Mouse (Mus musculus) myocyte (in vitro differentiated cells): Measurements from ENCODE around the gene Jdp2. TPM values are rescaled to one million over a fixed set of nuclear protein-coding genes. Genes with fewer than 3 reads are reported as not detected.

ENCODE experiments used
- H3K27me3 ChIP-seq: one replicate; pipeline ENCODE4 v1.6.1; 2011; ENCODE audit not compliant: control insufficient read depth, insufficient read depth, insufficient read length
- H3K36me3 ChIP-seq: one replicate; pipeline ENCODE4 v1.6.1; 2011; ENCODE audit not compliant: control insufficient read depth, insufficient read depth
- H3K4me2 ChIP-seq: one replicate; pipeline ENCODE4 v1.6.1; 2011; ENCODE audit warnings: low read depth, control low read depth
- H3K4me3 ChIP-seq: one replicate; pipeline ENCODE4 v1.5.1; 2011; ENCODE audit warnings: mild to moderate bottlenecking, control low read depth, moderate library complexity
- H3K79me2 ChIP-seq: one replicate; pipeline ENCODE4 v1.6.1; 2011; ENCODE audit not compliant: control insufficient read depth, insufficient read depth
- H3ac ChIP-seq: one replicate; pipeline ENCODE4 v1.6.1; 2011; ENCODE audit not compliant: control insufficient read depth, insufficient read length
- CEBPB ChIP-seq: IDR thresholded peaks from 2 replicates; pipeline ENCODE4 v1.6.1; 2011; ENCODE audit warnings: mild to moderate bottlenecking, moderate library complexity; ENCODE audit not compliant: poor library complexity, insufficient read depth, severe bottlenecking
- E2F4 ChIP-seq: IDR thresholded peaks from one replicate; pipeline ENCODE4 v1.6.1; 2011; ENCODE audit warnings: mild to moderate bottlenecking, control low read depth, moderate library complexity; ENCODE audit not compliant: insufficient read depth
- MAX ChIP-seq: IDR thresholded peaks from one replicate; pipeline ENCODE4 v1.6.1; 2011; ENCODE audit warnings: low read depth, mild to moderate bottlenecking, control low read depth
- MYOD1 ChIP-seq, 3 experiments: IDR thresholded peaks; one replicate each; pipeline ENCODE4 v1.6.1; 2011; ENCODE audit warnings: control low read depth in 2 of 3, low read depth in 2 of 3, mild to moderate bottlenecking in 2 of 3, moderate library complexity in 1 of 3; ENCODE audit not compliant: insufficient read length in 2 of 3, control insufficient read depth in 1 of 3
- MYOG ChIP-seq, 3 experiments: IDR thresholded peaks; one replicate each; pipeline ENCODE4 v1.6.1; 2011; ENCODE audit warnings: control low read depth in 2 of 3, low read depth in 2 of 3, mild to moderate bottlenecking in 2 of 3; ENCODE audit not compliant: insufficient read length in 2 of 3, control insufficient read depth in 1 of 3, insufficient read depth in 1 of 3
- POLR2A ChIP-seq: IDR thresholded peaks from one replicate; pipeline ENCODE4 v1.6.1; 2011; ENCODE audit warnings: low read depth, mild to moderate bottlenecking, control low read depth, moderate library complexity; ENCODE audit not compliant: insufficient read length
- POLR2AphosphoS2 ChIP-seq: IDR thresholded peaks from one replicate; pipeline ENCODE4 v1.6.1; 2011; ENCODE audit warnings: low read depth, control low read depth; ENCODE audit not compliant: insufficient read length
- REST ChIP-seq: IDR thresholded peaks from one replicate; pipeline ENCODE4 v1.6.1; 2011; ENCODE audit warnings: mild to moderate bottlenecking, control low read depth, moderate library complexity; ENCODE audit not compliant: insufficient read depth, insufficient read length
- SRF ChIP-seq: IDR thresholded peaks from one replicate; pipeline ENCODE4 v1.6.1; 2011; ENCODE audit warnings: low read depth; ENCODE audit not compliant: control insufficient read depth, insufficient read length
- TCF12 ChIP-seq: IDR thresholded peaks from one replicate; pipeline ENCODE4 v1.6.1; 2011; ENCODE audit warnings: mild to moderate bottlenecking, control low read depth; ENCODE audit not compliant: poor library complexity, insufficient read depth, severe bottlenecking
- TCF3 ChIP-seq: IDR thresholded peaks from one replicate; pipeline ENCODE4 v1.6.1; 2011; ENCODE audit warnings: low read depth, control low read depth; ENCODE audit not compliant: insufficient read length
- USF1 ChIP-seq: IDR thresholded peaks from one replicate; pipeline ENCODE4 v1.6.1; 2011; ENCODE audit warnings: low read depth, mild to moderate bottlenecking, control low read depth, moderate library complexity
- polyA plus RNA-seq: library from polyadenylated mRNA; unstranded; fragments of >200 nt; fragmentation: generic; extraction: Trizol; gene quantifications from one replicate; pipeline ENCODE4 v1.2.1, GENCODE M21; 2012; ENCODE audit warnings: missing spikeins

The Jdp2 gene
- polyA plus RNA-seq, 1 experiment, result 72.9 TPM

DNA sequence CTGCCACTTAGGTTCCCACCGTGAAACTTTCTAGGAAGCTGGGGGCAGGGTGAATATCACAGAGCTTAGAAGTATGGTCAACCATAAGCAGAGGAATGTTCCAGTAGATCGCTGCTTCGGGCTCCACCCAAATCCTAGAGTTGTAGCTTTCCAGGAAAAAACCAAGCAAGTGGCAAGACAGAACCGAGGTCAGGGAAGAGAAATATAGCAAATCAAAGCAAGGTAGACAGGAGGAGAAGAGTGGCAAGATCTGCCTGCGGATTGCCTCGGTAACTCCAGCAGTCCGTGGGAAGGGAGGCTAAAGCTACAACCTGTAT is 88.3 kb downstream of the Jdp2 start:
- Histone ChIP-seq H3K4me3 (no peak overlapping the region), H3K4me2 (no peak overlapping the region), H3ac (no peak overlapping the region), H3K36me3 (no peaks in the 10 kb centered on the region), H3K79me2 (no peaks in the 10 kb centered on the region), H3K27me3 (peaks cover 41% of the 10 kb centered on the region)
- no peak for TF ChIP-seq MYOD1 (IDR thresholded peaks at IDR 0.05; ENCODE audit: control insufficient read depth in 1 of 3, insufficient read length in 2 of 3, low read depth in 2 of 3)
- TF ChIP-seq REST, result no peak
- no peak for TF ChIP-seq CEBPB
- no peak for TF ChIP-seq POLR2A
- TF ChIP-seq TCF12, result no peak
- no peak for TF ChIP-seq POLR2AphosphoS2
- no peak for TF ChIP-seq TCF3
- no peak for TF ChIP-seq SRF
- TF ChIP-seq USF1, result no peak
- TF ChIP-seq E2F4, result no peak
- TF ChIP-seq MYOG (IDR thresholded peaks at IDR 0.05; ENCODE audit: control insufficient read depth in 1 of 3, insufficient read depth in 1 of 3, insufficient read length in 2 of 3, low read depth in 2 of 3), result no peak
- TF ChIP-seq MAX, result no peak

- H3ac ChIP-seq, result no peak overlapping the region
- no peak overlapping the region for H3K4me3 ChIP-seq
- peaks cover 41% of the 10 kb centered on the region for H3K27me3 ChIP-seq
- H3K79me2 ChIP-seq, result no peaks in the 10 kb centered on the region
- no peak for TF ChIP-seq CEBPB
- no peak for TF ChIP-seq REST
- no peak for TF ChIP-seq POLR2A
- no peak for TF ChIP-seq E2F4
- TF ChIP-seq SRF, result no peak
- TF ChIP-seq POLR2AphosphoS2, result no peak
- TF ChIP-seq MYOG (IDR thresholded peaks at IDR 0.05; ENCODE audit: control insufficient read depth in 1 of 3, insufficient read depth in 1 of 3, insufficient read length in 2 of 3, low read depth in 2 of 3), result no peak
- no peak for TF ChIP-seq TCF12
- TF ChIP-seq TCF3, result no peak
- no peaks in the 10 kb centered on the region for H3K36me3 ChIP-seq
- no peak overlapping the region for H3K4me2 ChIP-seq
These were observed 89.0 kb downstream of the Jdp2 start for GRCm38 (mm10) chr12:85687846-85688245.

Other genes with a start within 250 kb of the Jdp2 start
- 193 TPM for gene Tmed10, start 224.2 kb upstream of the Jdp2 start, polyA plus RNA-seq
- 3.1 TPM for gene Fos, start 125.1 kb upstream of the Jdp2 start, polyA plus RNA-seq
- gene Batf, start 87.6 kb downstream of the Jdp2 start, polyA plus RNA-seq, result not detected
- 0.74 TPM for gene Flvcr2, start 147.5 kb downstream of the Jdp2 start, polyA plus RNA-seq
- 38.5 TPM for gene Erg28, start 225.5 kb downstream of the Jdp2 start, polyA plus RNA-seq
- gene Ttll5, start 225.6 kb downstream of the Jdp2 start, polyA plus RNA-seq, result 36.2 TPM